Mouse (Mus musculus) neural tube, postnatal 0 days (tissue): ENCODE data around the gene Rpl13. TPM values are rescaled to one million over a fixed set of nuclear protein-coding genes. Genes with fewer than 3 reads are reported as not detected.

Experiments used
- microRNA-seq: library from miRNA; unstranded; fragments of <30 nt; microRNA quantifications from one replicate; pipeline ENCODE4, GENCODE M21; 2016
- polyA plus RNA-seq: library from polyadenylated mRNA; unstranded; fragments of >200 nt; fragmentation: Nextera tagmentation; extraction: Ambion mirVana; gene quantifications from 2 replicates; pipeline ENCODE4 v1.2.1, GENCODE M21; 2015

Gene Rpl13
- 727 and 861 TPM in 2 replicates for polyA plus RNA-seq

DNA sequence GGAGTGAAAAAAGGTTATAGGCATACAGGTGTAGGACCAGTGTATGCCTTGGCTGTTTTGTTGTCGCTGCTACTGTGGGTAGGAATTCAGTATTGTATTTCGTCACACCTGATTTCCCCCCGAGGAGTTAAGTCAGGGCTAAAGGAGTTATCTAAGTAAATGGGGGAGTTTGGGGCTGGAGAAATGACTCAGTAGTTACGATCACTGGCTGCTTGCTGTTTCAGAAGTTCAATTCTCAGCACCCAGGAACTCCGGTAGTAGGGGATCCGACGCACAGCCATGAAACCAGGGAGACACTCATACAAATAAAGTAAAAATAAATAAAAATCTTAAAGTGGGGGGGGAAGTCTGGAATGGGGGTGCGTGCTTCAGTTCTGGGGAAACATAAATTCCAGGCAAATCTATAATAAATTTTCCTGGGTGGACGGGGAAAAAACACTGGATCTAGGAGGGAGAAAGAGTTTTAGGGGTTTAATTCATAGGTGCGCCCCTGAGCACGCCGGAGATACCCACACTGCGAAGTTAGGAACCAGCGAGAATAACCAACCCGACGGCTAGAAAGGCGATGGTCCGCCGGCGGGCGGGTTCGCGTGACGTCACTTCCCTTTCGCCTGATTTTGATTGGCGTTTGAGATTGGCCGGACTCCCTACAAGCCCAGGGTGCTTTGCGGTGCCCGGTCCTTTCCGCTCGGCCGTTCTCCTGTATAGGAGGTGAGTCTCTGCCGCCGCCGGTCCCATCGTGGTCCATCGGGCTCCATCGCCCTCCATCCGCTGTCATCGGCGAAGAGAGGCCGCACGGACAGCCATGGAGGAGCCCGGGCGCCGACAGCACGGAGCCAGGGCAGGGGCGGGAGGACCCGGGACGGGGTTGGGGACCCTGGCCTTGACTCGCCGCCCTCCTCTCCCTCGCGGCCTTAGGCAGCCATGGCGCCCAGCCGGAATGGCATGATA, at the start of gene Rpl13:
Gene Rpl13 (plus strand): TSS at position 616 of the 951 bp plus-strand sequence.

DNA sequence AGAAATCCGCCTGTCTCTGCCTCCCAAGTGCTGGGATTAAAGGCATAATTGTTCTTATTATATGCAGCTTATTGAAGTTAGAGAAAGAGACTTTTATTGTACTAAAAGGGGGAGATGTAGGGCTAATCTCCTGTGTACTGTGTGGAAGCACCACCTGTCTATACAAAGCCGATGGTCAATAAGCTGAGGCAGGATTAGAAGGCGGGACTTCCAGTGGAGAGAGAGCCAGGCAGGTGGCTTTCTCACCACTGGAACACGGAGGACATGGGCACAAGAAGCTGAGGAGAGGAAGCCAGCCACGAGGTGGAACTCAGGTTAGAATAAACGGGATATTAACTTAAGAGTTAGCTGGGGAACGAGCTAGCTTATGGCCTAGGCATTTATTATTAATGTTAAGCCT, 39.4 kb upstream of the Rpl13 start, which contains the start of gene Spg7:
Gene Spg7 (plus strand): TSS at position 222 of the 400 bp plus-strand sequence.

DNA sequence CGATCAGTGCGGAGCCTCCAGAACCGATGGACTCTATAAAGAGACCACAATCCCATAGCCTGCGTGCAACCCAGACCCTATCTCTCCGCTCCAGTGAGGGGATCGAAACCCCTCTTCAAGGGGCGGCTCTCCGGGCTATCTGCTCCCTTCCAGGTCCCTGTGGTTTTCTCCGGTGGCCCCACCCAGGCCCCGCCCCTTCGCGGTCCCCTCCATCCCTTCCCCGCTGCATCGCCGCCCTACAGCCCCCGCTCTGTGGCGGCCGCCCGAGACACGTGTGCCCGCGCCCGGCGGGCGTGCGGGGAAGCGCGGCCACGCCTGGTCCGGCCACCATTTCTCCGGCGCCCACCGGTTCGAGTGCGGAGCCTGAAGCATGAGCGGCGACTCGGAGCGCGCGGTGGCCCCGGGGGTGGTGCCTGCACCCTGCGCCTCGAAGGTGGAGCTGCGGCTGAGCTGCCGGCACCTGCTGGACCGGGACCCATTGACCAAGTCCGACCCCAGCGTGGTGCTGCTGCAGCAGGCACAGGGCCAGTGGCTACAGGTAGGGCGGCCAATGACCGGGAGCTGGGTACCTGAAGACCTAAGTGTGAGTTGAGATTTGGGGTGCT, 15.1 kb downstream of the Rpl13 start, which contains the start of gene Cpne7:
Gene Cpne7 (plus strand): TSS at position 248 of the 605 bp plus-strand sequence.

Small RNA genes lying within 50 kb of the gene (microRNA-seq; reads per million reads assigned to microRNA genes)
- 0.87 reads per million for gene Mir7079
- gene Mir7080, result 2.3 reads per million

Other genes starting within 250 kb of the Rpl13 start
- gene Ankrd11, start 60.1 kb upstream of the Rpl13 start, polyA plus RNA-seq, result 77.8 and 81.7 TPM in 2 replicates
- gene Spg7, start 39.4 kb upstream of the Rpl13 start, polyA plus RNA-seq, result 47.6 and 54.2 TPM in 2 replicates
- 8.8 and 11.8 TPM in 2 replicates for gene Cpne7, start 15.0 kb downstream of the Rpl13 start, polyA plus RNA-seq
- gene Sult5a1, start 56.0 kb downstream of the Rpl13 start, polyA plus RNA-seq, result 3.3 and 4.5 TPM in 2 replicates
- gene Dpep1, start 83.9 kb downstream of the Rpl13 start, polyA plus RNA-seq, result 1.4 and 2.3 TPM in 2 replicates
- gene Chmp1a, start 110.4 kb downstream of the Rpl13 start, polyA plus RNA-seq, result 159 and 169 TPM in 2 replicates
- gene Spata33, start 110.5 kb downstream of the Rpl13 start, polyA plus RNA-seq, result 8.6 and 8.8 TPM in 2 replicates
- 41.0 and 46.2 TPM in 2 replicates for gene Cdk10, start 122.5 kb downstream of the Rpl13 start, polyA plus RNA-seq
- 18.3 and 18.5 TPM in 2 replicates for gene Spata2l, start 133.9 kb downstream of the Rpl13 start, polyA plus RNA-seq
- gene Zfp276, start 151.8 kb downstream of the Rpl13 start, polyA plus RNA-seq, result 15.3 and 18.2 TPM in 2 replicates
- 54.6 and 63.7 TPM in 2 replicates for gene Vps9d1, start 152.0 kb downstream of the Rpl13 start, polyA plus RNA-seq
- 3.0 and 7.2 TPM in 2 replicates for gene Fanca, start 216.2 kb downstream of the Rpl13 start, polyA plus RNA-seq
- 31.8 and 35.0 TPM in 2 replicates for gene Spire2, start 230.4 kb downstream of the Rpl13 start, polyA plus RNA-seq